Mouse (Mus musculus) MEL (cell line): Measurements from ENCODE around the gene Adam19.

Experiments used
- CTCF ChIP-seq, 3 experiments: IDR thresholded peaks in 2 of 3; conservative IDR thresholded peaks in 1 of 3; 2 replicates each; pipeline ENCODE4 v1.5.1; 2011 to 2012; ENCODE audit warnings: low read length in 3 of 3, low read depth in 2 of 3, mild to moderate bottlenecking in 2 of 3, improper control_type of control experiment in 1 of 3, inconsistent platforms in 1 of 3, mixed read lengths in 1 of 3, moderate library complexity in 1 of 3; ENCODE audit not compliant: control insufficient read depth in 1 of 3, insufficient read depth in 1 of 3, poor library complexity in 1 of 3, severe bottlenecking in 1 of 3
- MAZ ChIP-seq: IDR thresholded peaks from 2 replicates; pipeline ENCODE4 v1.6.1; 2012; ENCODE audit warnings: low read depth, mild to moderate bottlenecking, inconsistent platforms, low read length, improper control_type of control experiment
- NRF1 ChIP-seq: IDR thresholded peaks from 2 replicates; pipeline ENCODE4 v1.6.1; 2014; ENCODE audit warnings: low read depth, mild to moderate bottlenecking, inconsistent platforms, low read length, improper control_type of control experiment, moderate library complexity; ENCODE audit not compliant: poor library complexity, insufficient read depth, severe bottlenecking
- POLR2A ChIP-seq, 2 experiments: IDR thresholded peaks; 2 replicates each; pipeline ENCODE4 v1.6.1; 2011 to 2012; ENCODE audit warnings: low read length in 2 of 2, mild to moderate bottlenecking in 2 of 2, control low read depth in 1 of 2, improper control_type of control experiment in 1 of 2, low read depth in 1 of 2, moderate library complexity in 1 of 2; ENCODE audit not compliant: control insufficient read depth in 1 of 2, insufficient read depth in 1 of 2, poor library complexity in 1 of 2
- POLR2AphosphoS5 ChIP-seq: IDR thresholded peaks from 2 replicates; pipeline ENCODE4 v1.6.1; 2012; ENCODE audit warnings: low read depth, borderline replicate concordance, mild to moderate bottlenecking, inconsistent platforms, low read length, moderate library complexity, mixed read lengths
- UBTF ChIP-seq: IDR thresholded peaks from 2 replicates; pipeline ENCODE4 v1.6.1; 2012; ENCODE audit warnings: low read depth, mild to moderate bottlenecking, inconsistent platforms, low read length, improper control_type of control experiment, moderate library complexity, borderline replicate concordance; ENCODE audit not compliant: insufficient read depth

DNA sequence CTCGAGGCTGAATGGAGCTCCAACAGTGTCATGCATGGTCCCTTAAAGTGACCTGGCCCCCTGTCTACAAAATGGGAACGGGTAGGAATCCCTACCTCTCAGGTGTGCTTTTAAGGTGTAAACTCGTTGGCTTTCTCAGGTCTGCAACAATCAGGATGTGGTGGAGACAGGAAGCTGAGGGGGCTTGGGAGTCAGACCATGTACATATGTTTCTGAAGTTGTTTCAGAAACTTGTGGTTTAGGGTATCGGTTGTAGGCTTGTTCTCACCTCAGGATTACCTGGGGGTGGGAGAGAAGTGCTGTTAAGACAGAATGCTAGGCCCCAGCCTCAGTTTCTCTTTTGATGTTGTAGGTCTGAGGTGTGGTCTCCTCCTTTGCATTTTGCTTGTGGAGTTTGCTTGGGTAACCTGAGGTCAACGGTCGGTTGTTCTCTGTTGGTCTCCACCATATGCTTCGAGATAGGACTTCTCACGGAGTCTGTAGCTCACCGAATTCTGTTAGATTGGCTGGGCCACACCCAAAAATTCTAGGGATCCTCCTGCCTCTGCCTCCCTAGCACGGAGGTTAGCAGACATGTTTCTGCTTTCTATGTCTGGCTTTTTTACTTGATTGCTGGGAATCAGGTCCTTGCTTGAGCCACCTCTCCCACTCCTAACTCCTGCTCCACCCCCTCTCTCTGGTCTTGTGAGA, 34.4 kb downstream of the Adam19 start:
- no peak; a peak in 1 of 4 replicates for TF ChIP-seq POLR2A (IDR thresholded peaks at IDR 0.05; ENCODE audit: control insufficient read depth in 1 of 2, insufficient read depth in 1 of 2, low read depth in 1 of 2, low read length in 2 of 2, poor library complexity in 1 of 2)
- no peak for TF ChIP-seq CTCF (IDR thresholded peaks at IDR 0.05 in 2 of 3, conservative IDR thresholded peaks at IDR 0.05 in 1 of 3; ENCODE audit: control insufficient read depth in 1 of 3, insufficient read depth in 1 of 3, low read depth in 2 of 3, low read length in 3 of 3, poor library complexity in 1 of 3, severe bottlenecking in 1 of 3)
- TF ChIP-seq UBTF = no peak
- no peak for TF ChIP-seq NRF1
- no peak for TF ChIP-seq MAZ
- TF ChIP-seq POLR2AphosphoS5 = no peak
